Mouse (Mus musculus): ENCODE measurements around the gene Gspt1. TPM values are rescaled to one million over a fixed set of nuclear protein-coding genes. Genes with fewer than 3 reads are reported as not detected.
"Not testable (repeated sequence)": the region's sequence is repeated elsewhere in the genome, so short reads cannot be mapped to it uniquely, and the experiment has no call there.

The Gspt1 gene
- polyA plus RNA-seq (2015; fragmentation: Nextera tagmentation; extraction: Ambion mirVana): 51.2 and 55.2 TPM in 2 replicates

GRCm38 (mm10) chr16:11253898-11254722, at the start of gene Gspt1:
TSS of gene Gspt1 (minus strand) at chr16:11254325.
- ATAC-seq: peak; percentile 98

DNA sequence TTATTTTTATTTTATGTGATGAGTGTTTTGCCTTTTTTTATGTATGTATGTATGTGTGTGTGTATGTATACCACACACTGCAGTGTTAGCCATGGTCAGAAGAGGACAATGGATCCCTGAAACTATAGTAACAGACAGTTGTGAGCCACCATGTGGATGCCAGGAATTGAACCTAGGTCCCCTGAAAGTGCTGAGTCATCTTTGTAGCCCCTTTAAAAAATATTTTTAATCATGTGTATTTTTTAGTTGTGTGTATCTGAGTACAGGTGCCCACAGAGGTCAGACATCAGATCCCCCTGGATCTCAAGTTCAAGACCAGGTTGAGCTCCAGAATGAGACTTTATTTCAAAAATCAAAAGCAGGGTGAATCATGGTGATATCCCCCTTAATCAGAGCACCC, 49.6 kb upstream of the Gspt1 start:
- no peak for ATAC-seq
- no peak overlapping the region for H3K4me2 ChIP-seq (replicated peaks)
- no peaks in the 10 kb centered on the region for H3K36me3 ChIP-seq
- H3K4me3 ChIP-seq (replicated peaks): no peak overlapping the region
- no peaks in the 10 kb centered on the region for H3K27me3 ChIP-seq
- H3K4me1 ChIP-seq (replicated peaks): no peaks in the 10 kb centered on the region
- H3K9me3 ChIP-seq: no peaks in the 10 kb centered on the region
- no peak overlapping the region for H3K27ac ChIP-seq
- no peak overlapping the region for H3K9ac ChIP-seq (replicated peaks)

More at GRCm38 (mm10) chr16:11253898-11254722, at the start of gene Gspt1:
- Histone ChIP-seq H3K27me3 (no peaks in the 10 kb centered on the region), H3K4me2 (replicated peaks) (peak within 1 kb of the TSS; percentile 98), H3K27ac (peak within 1 kb of the TSS; percentile 92), H3K36me3 (no peaks in the 10 kb centered on the region), H3K9me3 (no peaks in the 10 kb centered on the region), H3K9ac (replicated peaks) (peak within 1 kb of the TSS; percentile 90), H3K4me3 (replicated peaks) (peak within 1 kb of the TSS; percentile 99), H3K4me1 (replicated peaks) (peaks cover 26% of the 10 kb centered on the region)
- WGBS: under 1% methylated on average over 71 of the region's 76 CpGs

GRCm38 (mm10) chr16:11297700-11298099, 43.6 kb upstream of the Gspt1 start:
- WGBS: 71% methylated on average over 1 of the region's 1 CpGs
- ATAC-seq, H3K36me3 ChIP-seq: not testable (repeated sequence)

GRCm38 (mm10) chr16:11295583-11295982, 41.5 kb upstream of the Gspt1 start:
- not testable (repeated sequence) for H3K4me3 ChIP-seq (replicated peaks); H3K4me1 ChIP-seq (replicated peaks); H3K27ac ChIP-seq; ATAC-seq; H3K36me3 ChIP-seq; H3K9ac ChIP-seq (replicated peaks); H3K9me3 ChIP-seq; H3K27me3 ChIP-seq; H3K4me2 ChIP-seq (replicated peaks)
- 69% methylated on average over 4 of the region's 4 CpGs for WGBS

More at GRCm38 (mm10) chr16:11297700-11298099, 43.6 kb upstream of the Gspt1 start:
- H3K27ac ChIP-seq; H3K4me1 ChIP-seq (replicated peaks); H3K9me3 ChIP-seq; H3K4me2 ChIP-seq (replicated peaks); H3K9ac ChIP-seq (replicated peaks); H3K4me3 ChIP-seq (replicated peaks); H3K27me3 ChIP-seq: not testable (repeated sequence)

DNA sequence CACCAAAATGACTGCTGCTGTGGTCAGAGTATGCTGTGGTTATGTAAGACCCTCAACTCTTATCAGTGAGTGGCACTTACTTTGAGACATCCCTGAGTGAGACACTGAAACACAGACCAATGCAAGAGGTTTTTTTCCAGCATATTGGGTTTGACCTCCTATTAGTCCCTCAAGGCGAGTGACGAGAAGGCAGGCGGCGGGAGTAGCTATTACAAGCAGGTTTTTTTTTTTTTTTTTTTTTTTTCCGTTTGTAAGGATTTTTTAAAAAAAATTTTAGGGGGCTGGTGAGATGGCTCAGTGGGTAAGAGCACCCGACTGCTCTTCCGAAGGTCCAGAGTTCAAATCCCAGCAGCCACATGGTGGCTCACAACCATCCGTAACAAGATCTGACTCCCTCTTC, 34.7 kb upstream of the Gspt1 start:
- ATAC-seq; H3K27me3 ChIP-seq; H3K27ac ChIP-seq; H3K9me3 ChIP-seq; H3K4me2 ChIP-seq (replicated peaks); H3K36me3 ChIP-seq; H3K4me1 ChIP-seq (replicated peaks); H3K9ac ChIP-seq (replicated peaks); H3K4me3 ChIP-seq (replicated peaks): not testable (repeated sequence)
- 91% methylated on average over 8 of the region's 8 CpGs for WGBS

GRCm38 (mm10) chr16:11285949-11286348, 31.8 kb upstream of the Gspt1 start:
- Histone ChIP-seq H3K4me2 (replicated peaks) (no peak overlapping the region), H3K27ac (no peak overlapping the region), H3K27me3 (no peaks in the 10 kb centered on the region), H3K36me3 (no peaks in the 10 kb centered on the region), H3K9ac (replicated peaks) (no peak overlapping the region), H3K4me3 (replicated peaks) (no peak overlapping the region), H3K9me3 (0 out of 2 replicates have a peak, but pooled peaks cover 3% of the 10 kb centered on the region), H3K4me1 (replicated peaks) (no peaks in the 10 kb centered on the region)
- no peak for ATAC-seq
- WGBS: 90% methylated on average over 2 of the region's 2 CpGs

GRCm38 (mm10) chr16:11284881-11285280, 30.8 kb upstream of the Gspt1 start:
- H3K4me3 ChIP-seq (replicated peaks): no peak overlapping the region
- no peak overlapping the region for H3K4me2 ChIP-seq (replicated peaks)
- H3K4me1 ChIP-seq (replicated peaks): no peaks in the 10 kb centered on the region
- no peak for ATAC-seq
- H3K36me3 ChIP-seq: no peaks in the 10 kb centered on the region
- H3K9me3 ChIP-seq: 0 out of 2 replicates have a peak, but pooled peaks cover 3% of the 10 kb centered on the region
- H3K27me3 ChIP-seq: no peaks in the 10 kb centered on the region
- H3K9ac ChIP-seq (replicated peaks): no peak overlapping the region
- 94% methylated on average over 2 of the region's 2 CpGs for WGBS
- no peak overlapping the region for H3K27ac ChIP-seq

DNA sequence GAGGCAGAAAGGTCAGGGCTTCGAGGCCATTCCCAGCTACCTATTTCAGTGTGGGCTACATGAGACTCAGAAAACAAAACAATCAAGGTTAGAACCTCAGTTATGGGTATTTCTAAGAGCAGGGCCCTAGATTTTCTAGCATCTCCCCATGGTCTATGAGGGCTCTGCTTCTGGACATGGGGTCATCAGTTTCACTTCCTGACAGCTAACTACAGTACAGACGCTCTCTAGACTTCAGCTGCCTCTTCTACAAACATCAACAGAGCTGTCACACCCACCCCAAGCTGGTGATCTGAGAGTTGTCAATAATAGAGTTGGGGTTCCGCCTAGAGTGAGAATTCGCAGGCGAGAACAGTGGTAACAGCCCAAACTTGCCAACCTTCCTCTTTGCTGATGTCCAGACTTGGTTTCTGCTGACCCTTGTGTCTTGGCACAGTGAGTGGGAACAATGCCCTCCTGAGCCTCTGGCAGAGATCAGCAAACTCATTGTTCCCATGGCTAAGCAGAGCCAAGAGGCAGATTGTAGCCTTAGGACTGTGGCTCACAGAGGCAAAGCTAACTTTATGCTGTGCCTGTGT, 28.6 kb upstream of the Gspt1 start:
- 87% methylated on average over 5 of the region's 5 CpGs for WGBS
- Histone ChIP-seq H3K4me2 (replicated peaks) (no peak overlapping the region), H3K27ac (no peak overlapping the region), H3K4me3 (replicated peaks) (no peak overlapping the region), H3K9ac (replicated peaks) (no peak overlapping the region), H3K4me1 (replicated peaks) (no peaks in the 10 kb centered on the region), H3K27me3 (no peaks in the 10 kb centered on the region), H3K36me3 (no peaks in the 10 kb centered on the region), H3K9me3 (no peaks in the 10 kb centered on the region)
- ATAC-seq: no peak

- no peak for ATAC-seq
- H3K4me3 ChIP-seq (replicated peaks): no peak overlapping the region
- no peak overlapping the region for H3K4me2 ChIP-seq (replicated peaks)
- H3K36me3 ChIP-seq: no peaks in the 10 kb centered on the region
- no peak overlapping the region for H3K9ac ChIP-seq (replicated peaks)
- no peaks in the 10 kb centered on the region for H3K27me3 ChIP-seq
- no peaks in the 10 kb centered on the region for H3K4me1 ChIP-seq (replicated peaks)
- 60% methylated on average over 6 of the region's 6 CpGs for WGBS
- H3K9me3 ChIP-seq: no peaks in the 10 kb centered on the region
- no peak overlapping the region for H3K27ac ChIP-seq
Observed at GRCm38 (mm10) chr16:11278778-11279177, 24.7 kb upstream of the Gspt1 start.

DNA sequence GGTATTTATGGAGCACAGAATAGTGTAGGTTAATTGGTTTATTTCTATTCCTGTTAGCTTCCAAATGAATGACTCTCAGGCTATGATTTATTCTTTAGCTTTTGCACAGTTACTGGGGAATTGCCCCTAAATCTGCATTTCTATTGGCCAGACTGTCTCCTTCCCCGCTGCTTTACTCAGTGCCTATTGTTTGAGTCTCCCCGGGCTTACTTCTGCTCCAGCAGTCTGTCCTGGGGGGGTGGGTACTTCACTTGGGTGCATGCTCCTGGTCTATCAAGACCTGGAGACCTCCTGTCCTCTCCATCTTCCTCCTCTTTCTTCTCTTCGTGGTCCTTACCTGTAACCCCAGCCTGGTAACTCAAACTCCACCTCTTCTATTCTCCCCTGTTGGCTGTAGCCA, 22.8 kb upstream of the Gspt1 start:
- no peak for ATAC-seq
- H3K27me3 ChIP-seq: no peaks in the 10 kb centered on the region
- no peak overlapping the region for H3K4me2 ChIP-seq (replicated peaks)
- no peaks in the 10 kb centered on the region for H3K36me3 ChIP-seq
- H3K4me3 ChIP-seq (replicated peaks): no peak overlapping the region
- no peak overlapping the region for H3K27ac ChIP-seq
- H3K9ac ChIP-seq (replicated peaks): no peak overlapping the region
- 35% methylated on average over 3 of the region's 3 CpGs for WGBS
- H3K4me1 ChIP-seq (replicated peaks): no peaks in the 10 kb centered on the region
- H3K9me3 ChIP-seq: no peaks in the 10 kb centered on the region

DNA sequence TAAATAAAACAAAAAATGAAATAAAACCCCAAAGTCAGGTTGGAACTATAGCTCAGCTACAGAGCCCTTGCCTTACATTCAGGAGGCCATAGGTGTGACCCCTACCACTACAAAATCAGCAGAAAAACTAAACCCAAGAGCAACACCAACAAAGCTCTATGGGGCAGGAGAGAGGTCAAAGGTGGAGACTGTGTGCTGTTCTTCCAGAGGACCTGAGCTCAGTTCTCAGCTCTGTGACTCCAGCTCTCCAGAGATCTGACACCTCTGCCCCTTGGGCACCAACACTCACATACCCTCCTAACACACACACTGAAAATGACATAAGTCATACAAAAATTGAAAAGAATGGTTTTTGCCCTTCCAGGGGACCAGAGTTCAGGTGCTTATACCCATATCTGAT, 16.9 kb upstream of the Gspt1 start:
- H3K4me1 ChIP-seq (replicated peaks): no peaks in the 10 kb centered on the region
- ATAC-seq: no peak
- no peaks in the 10 kb centered on the region for H3K36me3 ChIP-seq
- H3K4me2 ChIP-seq (replicated peaks): no peak overlapping the region
- no peak overlapping the region for H3K9ac ChIP-seq (replicated peaks)
- H3K27me3 ChIP-seq: no peaks in the 10 kb centered on the region
- no peak overlapping the region for H3K27ac ChIP-seq
- no peaks in the 10 kb centered on the region for H3K9me3 ChIP-seq
- no peak overlapping the region for H3K4me3 ChIP-seq (replicated peaks)

DNA sequence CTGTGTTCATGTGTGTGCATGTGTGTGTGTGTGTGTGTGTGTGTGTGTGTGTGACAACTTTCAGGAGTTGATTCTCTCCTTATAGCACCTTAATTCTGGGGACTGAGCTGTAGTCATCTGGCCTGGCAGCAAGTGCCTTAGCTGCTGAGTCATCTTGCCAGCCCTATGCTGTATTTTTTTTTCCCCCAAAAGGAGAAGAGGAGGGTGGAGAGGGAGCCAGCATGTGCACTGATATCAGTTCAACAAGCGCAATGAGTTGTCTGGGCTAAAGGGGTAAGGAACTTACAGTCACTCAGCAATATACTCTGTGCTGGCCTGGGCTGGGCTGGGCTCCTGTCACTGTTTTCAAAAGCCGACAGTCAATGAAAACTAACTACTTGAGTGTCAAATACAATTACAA, 16.5 kb upstream of the Gspt1 start:
- no peaks in the 10 kb centered on the region for H3K9me3 ChIP-seq
- no peak overlapping the region for H3K4me2 ChIP-seq (replicated peaks)
- no peaks in the 10 kb centered on the region for H3K36me3 ChIP-seq
- no peaks in the 10 kb centered on the region for H3K4me1 ChIP-seq (replicated peaks)
- H3K27me3 ChIP-seq: no peaks in the 10 kb centered on the region
- no peak overlapping the region for H3K27ac ChIP-seq
- no peak overlapping the region for H3K4me3 ChIP-seq (replicated peaks)
- WGBS: 78% methylated on average over 2 of the region's 2 CpGs
- H3K9ac ChIP-seq (replicated peaks): no peak overlapping the region
- ATAC-seq: no peak

All from midbrain, embryonic 13.5 days (tissue).